ENCODE assay signal across 8 mouse cellular contexts in genomic region chr4:116143891-116144717, GRCm38 (mm10). TPM values are rescaled to one million over a fixed set of nuclear protein-coding genes. Genes with fewer than 3 reads are reported as not detected.
DNase-seq lines count a peak whose midpoint lies in the region; ATAC-seq and TF ChIP-seq lines count a peak whose summit lies in the region.

No protein-coding gene starts in this region.

- ATAC-seq in intestine, postnatal 0 days: peak; percentile 38; the same call in 1 of the 2 replicates
- peak; percentile 82 for ATAC-seq in limb, embryonic 13.5 days (ENCODE audit: low FRiP score, low read depth)
- ATAC-seq in midbrain, embryonic 14.5 days (ENCODE audit: low FRiP score, low TSS enrichment): peak; percentile 58; the same call in 1 of the 2 replicates

- H3K4me1 ChIP-seq in intestine, postnatal 0 days (replicated peaks; ENCODE audit: control insufficient read depth, insufficient read depth, low read length): peaks cover 4% of the 10 kb centered on the region; the same call in 1 of the 2 replicates
- H3K4me1 ChIP-seq in limb, embryonic 13.5 days: peaks cover 14% of the 10 kb centered on the region
- H3K4me1 ChIP-seq in midbrain, embryonic 14.5 days (ENCODE audit: control insufficient read depth, insufficient read depth, low read length): peaks cover 16% of the 10 kb centered on the region; the same call in 1 of the 2 replicates

- TF ChIP-seq CTCF in intestine, postnatal 0 days (IDR thresholded peaks at IDR 0.05; ENCODE audit: low read depth): no peak

- peak overlapping the region; percentile 98 for H3K4me2 ChIP-seq in intestine, postnatal 0 days (replicated peaks; ENCODE audit: low read depth)
- peak overlapping the region; percentile 91 for H3K4me2 ChIP-seq in limb, embryonic 13.5 days (replicated peaks)
- peak overlapping the region; percentile 87 for H3K4me2 ChIP-seq in midbrain, embryonic 14.5 days (ENCODE audit: low read length)

- peak; percentile 76 to 78 for DNase-seq in lung, adult 18-20 months
- no peak for DNase-seq in lung, postnatal 25 days (ENCODE audit: low spot score)
- peak; percentile 81 for DNase-seq in embryo, embryonic 11 days
- DNase-seq in heart, adult 18-20 months: peak; percentile 75 to 84
- DNase-seq in midbrain, embryonic 14.5 days: peak; percentile 76
- DNase-seq in spleen, postnatal 10 days (ENCODE audit: low spot score in 2 of 2): peak; percentile 26 to 62

- peak overlapping the region; percentile 64 for H3K9ac ChIP-seq in intestine, postnatal 0 days (ENCODE audit: low read depth, low read length)
- peak overlapping the region; percentile 81 for H3K9ac ChIP-seq in limb, embryonic 13.5 days
- peak overlapping the region; percentile 50 for H3K9ac ChIP-seq in midbrain, embryonic 14.5 days (replicated peaks; ENCODE audit: low read length)

- H3K4me3 ChIP-seq in intestine, postnatal 0 days (ENCODE audit: low read depth, low read length): peak overlapping the region; percentile 72
- peak overlapping the region; percentile 78 for H3K4me3 ChIP-seq in limb, embryonic 13.5 days
- peak overlapping the region; percentile 53 for H3K4me3 ChIP-seq in midbrain, embryonic 14.5 days (replicated peaks; ENCODE audit: low read depth, low read length)

- no peaks in the 10 kb centered on the region for H3K9me3 ChIP-seq in intestine, postnatal 0 days (ENCODE audit: control insufficient read depth)
- no peaks in the 10 kb centered on the region for H3K9me3 ChIP-seq in limb, embryonic 13.5 days
- H3K9me3 ChIP-seq in midbrain, embryonic 14.5 days (ENCODE audit: control insufficient read depth, low read length): no peaks in the 10 kb centered on the region

- no peaks in the 10 kb centered on the region for H3K27me3 ChIP-seq in intestine, postnatal 0 days (replicated peaks; ENCODE audit: control insufficient read depth, insufficient read depth, low read length)
- peaks cover 12% of the 10 kb centered on the region for H3K27me3 ChIP-seq in limb, embryonic 13.5 days
- 0 out of 2 replicates have a peak, but pooled peaks cover 4% of the 10 kb centered on the region for H3K27me3 ChIP-seq in midbrain, embryonic 14.5 days (ENCODE audit: control insufficient read depth, insufficient read depth, low read length)

- WGBS in intestine, postnatal 0 days: 2% methylated on average over 47 of the region's 47 CpGs
- WGBS in limb, embryonic 13.5 days: under 1% methylated on average over 47 of the region's 47 CpGs
- WGBS in midbrain, embryonic 14.5 days: 1% methylated on average over 42 of the region's 47 CpGs

- H3K27ac ChIP-seq in intestine, postnatal 0 days (ENCODE audit: low read depth, low read length): no peak overlapping the region
- H3K27ac ChIP-seq in limb, embryonic 13.5 days: no peak overlapping the region
- no peak overlapping the region for H3K27ac ChIP-seq in midbrain, embryonic 14.5 days (replicated peaks; ENCODE audit: low read depth, low read length)

- no peaks in the 10 kb centered on the region for H3K36me3 ChIP-seq in intestine, postnatal 0 days (ENCODE audit: control insufficient read depth, insufficient read depth)
- H3K36me3 ChIP-seq in limb, embryonic 13.5 days: no peaks in the 10 kb centered on the region
- H3K36me3 ChIP-seq in midbrain, embryonic 14.5 days (ENCODE audit: control insufficient read depth, insufficient read depth, low read length): no peaks in the 10 kb centered on the region

RNA-seq across cellular contexts. Expression of gene Lurap1, which starts 7.0 kb away (rescaled TPM):
- 1 to 10 TPM; 4.6 to 5.0 TPM for total RNA-seq in heart, adult 18-20 months (2021)
- polyA plus RNA-seq in intestine, postnatal 0 days (2015; fragmentation: Nextera tagmentation; extraction: Ambion mirVana): 0.56 and 0.68 TPM in 2 replicates
- polyA plus RNA-seq in limb, embryonic 13.5 days (2015; fragmentation: Nextera tagmentation; extraction: Ambion mirVana): 2.3 and 2.6 TPM in 2 replicates
- polyA plus RNA-seq in midbrain, embryonic 14.5 days (2014; fragmentation: Nextera tagmentation; extraction: Ambion mirVana): 1.3 and 1.8 TPM in 2 replicates

RNA-seq across cellular contexts. Expression of gene Pomgnt1, which starts 20.5 kb away (rescaled TPM):
- 10 to 100 TPM; 56.8 to 57.5 TPM for total RNA-seq in heart, adult 18-20 months (2021)
- 18.1 and 18.2 TPM in 2 replicates for polyA plus RNA-seq in intestine, postnatal 0 days (2015; fragmentation: Nextera tagmentation; extraction: Ambion mirVana)
- polyA plus RNA-seq in limb, embryonic 13.5 days (2015; fragmentation: Nextera tagmentation; extraction: Ambion mirVana): 63.4 and 69.0 TPM in 2 replicates
- 55.0 and 66.4 TPM in 2 replicates for polyA plus RNA-seq in midbrain, embryonic 14.5 days (2014; fragmentation: Nextera tagmentation; extraction: Ambion mirVana)

RNA-seq across cellular contexts. Expression of gene Rad54l, which starts 20.6 kb away (rescaled TPM):
- under 1 TPM; 0.10 to 0.26 TPM for total RNA-seq in heart, adult 18-20 months (2021)
- polyA plus RNA-seq in intestine, postnatal 0 days (2015; fragmentation: Nextera tagmentation; extraction: Ambion mirVana): 5.2 and 6.5 TPM in 2 replicates
- 38.0 TPM in 2 replicates for polyA plus RNA-seq in limb, embryonic 13.5 days (2015; fragmentation: Nextera tagmentation; extraction: Ambion mirVana)
- polyA plus RNA-seq in midbrain, embryonic 14.5 days (2014; fragmentation: Nextera tagmentation; extraction: Ambion mirVana): 5.3 and 10.5 TPM in 2 replicates

RNA-seq across cellular contexts. Expression of gene Tspan1, which starts 23.3 kb away (rescaled TPM):
- 1 to 10 TPM in 1 of 2 experiments, not detected in 1; 1.3 TPM for total RNA-seq in heart, adult 18-20 months (2021)
- polyA plus RNA-seq in intestine, postnatal 0 days (2015; fragmentation: Nextera tagmentation; extraction: Ambion mirVana): 40.1 and 63.8 TPM in 2 replicates
- polyA plus RNA-seq in limb, embryonic 13.5 days (2015; fragmentation: Nextera tagmentation; extraction: Ambion mirVana): 0.10 TPM in 1 of 2 replicates, not detected in the other
- polyA plus RNA-seq in midbrain, embryonic 14.5 days (2014; fragmentation: Nextera tagmentation; extraction: Ambion mirVana): 0.11 and 0.18 TPM in 2 replicates

RNA-seq across cellular contexts. Expression of gene 1700042G07Rik, which starts 29.1 kb away (rescaled TPM):
- not detected for total RNA-seq in heart, adult 18-20 months (2021)
- polyA plus RNA-seq in intestine, postnatal 0 days (2015; fragmentation: Nextera tagmentation; extraction: Ambion mirVana): not detected in 2 replicates
- polyA plus RNA-seq in limb, embryonic 13.5 days (2015; fragmentation: Nextera tagmentation; extraction: Ambion mirVana): not detected in 2 replicates
- polyA plus RNA-seq in midbrain, embryonic 14.5 days (2014; fragmentation: Nextera tagmentation; extraction: Ambion mirVana): not detected in 2 replicates
